Mouse (Mus musculus): ENCODE measurements around the gene Bloc1s3. TPM values are rescaled to one million over a fixed set of nuclear protein-coding genes. Genes with fewer than 3 reads are reported as not detected.

The Bloc1s3 gene
- polyA plus RNA-seq, 1 experiment from 2014 or later = 0.72 TPM

DNA sequence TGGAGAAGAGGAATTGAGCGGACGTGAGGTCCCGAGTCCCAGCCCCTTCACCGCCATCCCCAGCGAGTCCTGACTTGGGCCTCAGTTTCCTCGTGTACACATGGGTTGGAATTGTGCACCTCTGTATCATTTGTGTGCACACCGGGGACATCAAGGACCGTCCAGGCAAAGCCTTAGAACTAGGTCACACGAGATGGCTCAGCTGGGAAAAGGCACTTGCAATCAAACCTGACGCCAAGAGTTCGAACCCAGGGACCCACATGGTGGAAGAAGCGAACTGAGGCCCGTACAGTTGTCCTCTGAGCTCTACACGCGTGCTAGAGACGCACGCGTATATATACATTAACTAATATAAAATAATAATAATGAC is 570 bp downstream of the Bloc1s3 start:
- WGBS (ENCODE audit: insufficient replicate concordance) = 5% methylated on average over 18 of the region's 18 CpGs
- ATAC-seq (ENCODE audit: low read depth) = no peak
- Histone ChIP-seq H3K4me1 (ENCODE audit: control insufficient read depth, low read depth, low read length) (peaks cover 22% of the 10 kb centered on the region), H3K36me3 (ENCODE audit: control insufficient read depth, insufficient read depth) (no peaks in the 10 kb centered on the region), H3K9ac (ENCODE audit: low read depth, low read length) (peak overlapping the region; percentile 86), H3K27me3 (ENCODE audit: control insufficient read depth, insufficient read depth, low read depth, low read length) (no peaks in the 10 kb centered on the region), H3K9me3 (replicated peaks; ENCODE audit: control insufficient read depth, low read length) (no peaks in the 10 kb centered on the region), H3K4me3 (ENCODE audit: low read depth, low read length) (peak overlapping the region; percentile 83), H3K4me2 (ENCODE audit: low read depth, low read length) (peak overlapping the region; percentile 88), H3K27ac (ENCODE audit: low read length) (peak overlapping the region; percentile 85; the same call in 1 of the 2 replicates)

GRCm38 (mm10) chr7:19506969-19507611 is 1.1 kb downstream of the Bloc1s3 start:
- Histone ChIP-seq H3K36me3 (ENCODE audit: control insufficient read depth, insufficient read depth) (no peaks in the 10 kb centered on the region), H3K4me3 (ENCODE audit: low read depth, low read length) (peak overlapping the region; percentile 83), H3K27me3 (ENCODE audit: control insufficient read depth, insufficient read depth, low read depth, low read length) (no peaks in the 10 kb centered on the region), H3K4me1 (ENCODE audit: control insufficient read depth, low read depth, low read length) (peaks cover 22% of the 10 kb centered on the region), H3K9me3 (replicated peaks; ENCODE audit: control insufficient read depth, low read length) (no peaks in the 10 kb centered on the region), H3K9ac (ENCODE audit: low read depth, low read length) (peak overlapping the region; percentile 86), H3K4me2 (ENCODE audit: low read depth, low read length) (peak overlapping the region; percentile 88), H3K27ac (ENCODE audit: low read length) (no peak overlapping the region)
- 2% methylated on average over 69 of the region's 71 CpGs for WGBS (ENCODE audit: insufficient replicate concordance)
- no peak for ATAC-seq (ENCODE audit: low read depth)

DNA sequence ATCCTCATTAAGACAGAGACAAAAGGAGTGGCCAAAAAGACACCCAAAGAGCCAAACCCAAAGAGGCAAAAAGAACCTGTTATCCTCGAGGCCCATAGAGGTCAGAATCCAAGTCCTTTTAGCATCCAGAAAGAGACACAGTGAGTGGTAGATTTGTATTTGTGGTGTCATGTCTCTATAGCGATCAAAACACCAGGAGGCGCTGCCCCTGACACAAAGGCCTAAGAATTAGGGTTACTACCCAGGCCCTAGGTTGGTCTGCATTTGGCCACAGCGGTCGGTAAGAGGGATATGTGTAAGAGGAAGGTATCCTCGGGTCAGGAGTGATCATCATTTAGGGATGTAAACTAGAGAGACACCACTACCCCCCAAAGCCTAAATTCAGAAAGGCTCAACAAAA is 1.8 kb downstream of the Bloc1s3 start:
- no peaks in the 10 kb centered on the region for H3K36me3 ChIP-seq (ENCODE audit: control insufficient read depth, insufficient read depth)
- no peak overlapping the region; the same call in 1 of the 2 replicates for H3K4me2 ChIP-seq (ENCODE audit: low read depth, low read length)
- H3K27ac ChIP-seq (ENCODE audit: low read length) = no peak overlapping the region
- H3K9ac ChIP-seq (ENCODE audit: low read depth, low read length) = no peak overlapping the region
- H3K4me3 ChIP-seq (ENCODE audit: low read depth, low read length) = no peak overlapping the region
- no peaks in the 10 kb centered on the region for H3K9me3 ChIP-seq (replicated peaks; ENCODE audit: control insufficient read depth, low read length)
- peaks cover 22% of the 10 kb centered on the region for H3K4me1 ChIP-seq (ENCODE audit: control insufficient read depth, low read depth, low read length)
- ATAC-seq (ENCODE audit: low read depth) = no peak
- 25% methylated on average over 6 of the region's 6 CpGs for WGBS (ENCODE audit: insufficient replicate concordance)
- H3K27me3 ChIP-seq (ENCODE audit: control insufficient read depth, insufficient read depth, low read depth, low read length) = no peaks in the 10 kb centered on the region

GRCm38 (mm10) chr7:19503481-19504068 is 4.6 kb downstream of the Bloc1s3 start:
- no peak for ATAC-seq (ENCODE audit: low read depth)
- Histone ChIP-seq H3K4me2 (ENCODE audit: low read depth, low read length) (no peak overlapping the region), H3K27ac (ENCODE audit: low read length) (no peak overlapping the region), H3K4me1 (ENCODE audit: control insufficient read depth, low read depth, low read length) (peaks cover 13% of the 10 kb centered on the region), H3K9ac (ENCODE audit: low read depth, low read length) (no peak overlapping the region), H3K36me3 (ENCODE audit: control insufficient read depth, insufficient read depth) (no peaks in the 10 kb centered on the region), H3K9me3 (replicated peaks; ENCODE audit: control insufficient read depth, low read length) (no peaks in the 10 kb centered on the region), H3K27me3 (ENCODE audit: control insufficient read depth, insufficient read depth, low read depth, low read length) (no peaks in the 10 kb centered on the region), H3K4me3 (ENCODE audit: low read depth, low read length) (no peak overlapping the region)
- WGBS (ENCODE audit: insufficient replicate concordance) = 25% methylated on average over 5 of the region's 5 CpGs

DNA sequence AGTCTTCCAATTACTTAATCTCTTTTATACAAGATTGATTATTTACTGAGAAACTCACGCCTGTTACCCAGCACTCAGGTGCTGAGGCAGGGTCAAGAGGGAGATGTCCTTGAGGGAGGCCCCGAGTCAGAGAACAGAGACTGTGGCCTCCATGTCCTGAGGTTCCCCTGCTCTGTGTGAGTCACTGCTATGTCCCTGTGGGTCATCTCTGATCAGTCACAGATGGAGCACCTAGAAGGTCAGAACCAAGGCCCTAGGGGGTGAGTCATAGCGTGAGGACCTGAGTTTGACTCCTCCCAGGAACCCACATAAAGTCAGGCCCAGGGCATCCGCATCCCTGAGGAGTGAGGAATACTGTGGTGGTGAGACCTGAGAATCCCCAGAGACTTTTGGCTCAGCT is 6.5 kb downstream of the Bloc1s3 start:
- no peaks in the 10 kb centered on the region for H3K9me3 ChIP-seq (replicated peaks; ENCODE audit: control insufficient read depth, low read length)
- WGBS (ENCODE audit: insufficient replicate concordance) = 72% methylated on average over 4 of the region's 4 CpGs
- no peaks in the 10 kb centered on the region; the same call in 1 of the 2 replicates for H3K4me1 ChIP-seq (ENCODE audit: control insufficient read depth, low read depth, low read length)
- H3K4me3 ChIP-seq (ENCODE audit: low read depth, low read length) = no peak overlapping the region
- no peak overlapping the region for H3K27ac ChIP-seq (ENCODE audit: low read length)
- no peaks in the 10 kb centered on the region for H3K36me3 ChIP-seq (ENCODE audit: control insufficient read depth, insufficient read depth)
- H3K9ac ChIP-seq (ENCODE audit: low read depth, low read length) = no peak overlapping the region
- ATAC-seq (ENCODE audit: low read depth) = no peak
- H3K27me3 ChIP-seq (ENCODE audit: control insufficient read depth, insufficient read depth, low read depth, low read length) = no peaks in the 10 kb centered on the region
- no peak overlapping the region for H3K4me2 ChIP-seq (ENCODE audit: low read depth, low read length)

DNA sequence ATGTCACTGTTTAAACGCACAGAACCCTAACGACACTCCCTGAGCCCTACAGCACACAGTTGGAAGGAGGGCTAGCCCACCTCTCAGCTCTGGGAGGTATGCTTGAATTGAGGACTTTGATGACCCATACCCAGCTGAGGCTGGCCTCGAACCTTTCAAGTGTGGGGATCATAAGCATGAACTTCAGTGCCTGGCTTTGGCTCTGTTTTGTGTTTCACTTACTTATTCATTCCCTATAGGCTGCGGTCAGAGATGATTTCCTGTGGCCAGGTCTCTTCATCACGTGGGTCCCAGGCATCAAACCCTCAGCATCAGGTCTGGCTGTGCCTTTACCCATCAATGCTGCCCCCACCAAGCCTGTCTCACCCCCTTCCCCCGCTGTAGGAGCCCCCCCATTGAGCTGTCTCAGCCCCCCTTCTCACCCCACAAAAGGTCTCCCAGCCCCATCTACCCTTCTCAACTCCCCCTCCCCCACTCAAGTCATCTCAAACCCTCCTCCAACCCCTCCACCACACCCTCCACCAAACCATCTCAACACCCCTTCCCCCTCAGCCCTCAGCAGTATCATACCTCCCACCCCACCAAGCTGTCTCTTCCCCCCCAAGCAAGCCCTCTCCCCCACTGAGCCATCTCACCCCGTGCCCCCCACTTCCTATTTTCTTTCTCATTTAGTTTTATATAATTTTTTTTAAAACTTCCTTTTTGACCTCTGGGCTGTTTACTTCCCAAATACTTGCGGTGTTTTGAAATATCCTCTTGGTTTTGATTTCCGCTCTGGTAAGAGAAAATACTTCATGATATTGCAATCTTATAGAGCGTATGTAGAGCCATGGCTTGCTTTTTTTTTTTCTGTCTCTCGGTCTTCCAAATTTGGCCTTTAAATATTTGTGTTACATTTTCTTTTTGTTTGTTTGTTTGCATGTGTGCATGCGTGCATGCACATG is 7.5 kb downstream of the Bloc1s3 start:
- Histone ChIP-seq H3K9ac (ENCODE audit: low read depth, low read length) (no peak overlapping the region), H3K4me1 (ENCODE audit: control insufficient read depth, low read depth, low read length) (no peaks in the 10 kb centered on the region; the same call in 1 of the 2 replicates), H3K36me3 (ENCODE audit: control insufficient read depth, insufficient read depth) (no peaks in the 10 kb centered on the region), H3K27me3 (ENCODE audit: control insufficient read depth, insufficient read depth, low read depth, low read length) (no peaks in the 10 kb centered on the region), H3K27ac (ENCODE audit: low read length) (no peak overlapping the region), H3K9me3 (replicated peaks; ENCODE audit: control insufficient read depth, low read length) (no peaks in the 10 kb centered on the region), H3K4me2 (ENCODE audit: low read depth, low read length) (no peak overlapping the region), H3K4me3 (ENCODE audit: low read depth, low read length) (no peak overlapping the region)
- 34% methylated on average over 12 of the region's 12 CpGs for WGBS (ENCODE audit: insufficient replicate concordance)
- no peak for ATAC-seq (ENCODE audit: low read depth)

- Histone ChIP-seq H3K27me3 (ENCODE audit: control insufficient read depth, insufficient read depth, low read depth, low read length) (no peaks in the 10 kb centered on the region), H3K36me3 (ENCODE audit: control insufficient read depth, insufficient read depth) (no peaks in the 10 kb centered on the region), H3K9me3 (replicated peaks; ENCODE audit: control insufficient read depth, low read length) (no peaks in the 10 kb centered on the region), H3K4me2 (ENCODE audit: low read depth, low read length) (no peak overlapping the region), H3K9ac (ENCODE audit: low read depth, low read length) (no peak overlapping the region), H3K4me3 (ENCODE audit: low read depth, low read length) (no peak overlapping the region), H3K27ac (ENCODE audit: low read length) (no peak overlapping the region), H3K4me1 (ENCODE audit: control insufficient read depth, low read depth, low read length) (no peaks in the 10 kb centered on the region; the same call in 1 of the 2 replicates)
- 70% methylated on average over 4 of the region's 4 CpGs for WGBS (ENCODE audit: insufficient replicate concordance)
- ATAC-seq (ENCODE audit: low read depth) = peak; percentile 27; the same call in 1 of the 2 replicates
Measured at GRCm38 (mm10) chr7:19498326-19498725, 9.8 kb downstream of the Bloc1s3 start.

- WGBS (ENCODE audit: insufficient replicate concordance) = 50% methylated on average over 5 of the region's 5 CpGs
- H3K4me1 ChIP-seq (ENCODE audit: control insufficient read depth, low read depth, low read length) = no peaks in the 10 kb centered on the region; the same call in none of the 2 replicates
- H3K27me3 ChIP-seq (ENCODE audit: control insufficient read depth, insufficient read depth, low read depth, low read length) = peaks cover 7% of the 10 kb centered on the region
- ATAC-seq (ENCODE audit: low read depth) = no peak
- H3K4me2 ChIP-seq (ENCODE audit: low read depth, low read length) = no peak overlapping the region
- H3K9ac ChIP-seq (ENCODE audit: low read depth, low read length) = no peak overlapping the region
- H3K4me3 ChIP-seq (ENCODE audit: low read depth, low read length) = no peak overlapping the region
- H3K36me3 ChIP-seq (ENCODE audit: control insufficient read depth, insufficient read depth) = no peaks in the 10 kb centered on the region
- no peaks in the 10 kb centered on the region for H3K9me3 ChIP-seq (replicated peaks; ENCODE audit: control insufficient read depth, low read length)
- H3K27ac ChIP-seq (ENCODE audit: low read length) = no peak overlapping the region
Measured at GRCm38 (mm10) chr7:19496214-19496555, 12.0 kb downstream of the Bloc1s3 start.

Data from liver, embryonic 16.5 days (tissue).